Mouse (Mus musculus) hindbrain, embryonic 13.5 days (tissue): ENCODE data around the gene Tpcn1. TPM values are rescaled to one million over a fixed set of nuclear protein-coding genes. Genes with fewer than 3 reads are reported as not detected.

Experiments
- ATAC-seq: fragments of 200-750 bp; cut with Nextera tagmentation; 2 replicates; pipeline ENCODE4 v1.8.0; 2017; ENCODE audit warnings: moderate TSS enrichment; ENCODE audit not compliant: low FRiP score
- H3K27ac ChIP-seq: fragments of 300-500 bp; sonication (generic); 2 replicates; pipeline ENCODE4 v1.5.1; 2015; ENCODE audit warnings: inconsistent platforms, mild to moderate bottlenecking, moderate library complexity
- H3K27me3 ChIP-seq: fragments of 300-500 bp; sonication (generic); 2 replicates; pipeline ENCODE4 v1.6.1; 2015; ENCODE audit warnings: mild to moderate bottlenecking, inconsistent platforms
- H3K36me3 ChIP-seq: fragments of 300-500 bp; sonication (generic); 2 replicates; pipeline ENCODE4 v1.6.1; 2015; ENCODE audit warnings: mild to moderate bottlenecking, inconsistent platforms
- H3K4me1 ChIP-seq: fragments of 300-500 bp; sonication (generic); replicated peaks from 2 replicates; pipeline ENCODE4 v1.6.1; 2015; ENCODE audit warnings: inconsistent platforms
- H3K4me2 ChIP-seq: fragments of 300-500 bp; sonication (generic); 2 replicates; pipeline ENCODE4 v1.6.1; 2015; ENCODE audit warnings: inconsistent platforms, mild to moderate bottlenecking, moderate library complexity
- H3K4me3 ChIP-seq: fragments of 300-500 bp; sonication (generic); 2 replicates; pipeline ENCODE4 v1.5.1; 2015; ENCODE audit warnings: mild to moderate bottlenecking, inconsistent platforms
- H3K9ac ChIP-seq: fragments of 300-500 bp; sonication (generic); 2 replicates; pipeline ENCODE4 v1.6.1; 2015; ENCODE audit warnings: mild to moderate bottlenecking, inconsistent platforms
- H3K9me3 ChIP-seq: fragments of 300-500 bp; sonication (generic); 2 replicates; pipeline ENCODE4 v1.6.1; 2016; ENCODE audit warnings: inconsistent platforms
- WGBS: fragments of 180-500 bp; shearing (Covaris S2); methylation state at CpG from one replicate; pipeline ENCODE4 v1.1.7; 2015; 5-methylcytosine and 5-hydroxymethylcytosine counted together
- polyA plus RNA-seq: library from polyadenylated mRNA; unstranded; fragments of >200 nt; fragmentation: Nextera tagmentation; extraction: Ambion mirVana; gene quantifications from 2 replicates; pipeline ENCODE4 v1.2.1, GENCODE M21; 2015

Gene Tpcn1
- polyA plus RNA-seq, 1 experiment from 2014 or later, result 18.7 TPM

DNA sequence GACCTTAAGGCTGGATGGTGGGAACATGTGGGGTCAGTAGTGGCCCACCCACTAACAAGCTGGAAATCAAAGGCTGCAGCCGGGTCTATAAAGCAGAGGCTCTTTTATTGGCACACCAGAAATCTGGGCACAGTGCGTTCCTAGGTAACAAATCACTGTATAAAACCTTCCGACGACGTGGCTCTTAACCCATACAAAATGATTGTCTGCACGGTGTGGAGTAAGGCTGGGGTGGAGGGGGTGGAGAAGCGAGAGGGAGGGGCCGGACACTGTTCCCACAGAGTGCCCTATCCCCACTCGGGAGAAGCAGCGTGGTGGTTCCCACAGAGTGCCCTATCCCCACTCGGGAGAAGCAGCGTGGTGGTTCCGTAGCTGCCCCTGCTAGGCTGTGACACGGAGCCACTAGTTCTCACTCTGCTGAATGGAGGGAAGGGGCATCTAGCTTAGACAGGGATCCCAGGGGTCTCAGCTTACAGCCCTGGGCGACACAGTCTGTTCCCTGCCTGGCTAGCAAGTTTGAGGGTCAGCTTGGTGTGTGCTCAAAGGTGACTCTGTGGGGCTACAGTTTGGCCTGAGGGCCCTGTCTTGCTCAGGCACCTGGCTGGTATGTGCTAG, 54.3 kb downstream of the Tpcn1 start:
- Histone ChIP-seq H3K27me3 (no peaks in the 10 kb centered on the region), H3K4me1 (peaks cover 25% of the 10 kb centered on the region), H3K9me3 (no peaks in the 10 kb centered on the region), H3K4me2 (no peak overlapping the region), H3K4me3 (no peak overlapping the region), H3K9ac (peak overlapping the region; percentile 24), H3K36me3 (peaks cover 24% of the 10 kb centered on the region), H3K27ac (peak overlapping the region; percentile 76)
- ATAC-seq, result peak; percentile 18; the same call in 1 of the 2 replicates
- WGBS, result 47% methylated on average over 15 of the region's 15 CpGs

DNA sequence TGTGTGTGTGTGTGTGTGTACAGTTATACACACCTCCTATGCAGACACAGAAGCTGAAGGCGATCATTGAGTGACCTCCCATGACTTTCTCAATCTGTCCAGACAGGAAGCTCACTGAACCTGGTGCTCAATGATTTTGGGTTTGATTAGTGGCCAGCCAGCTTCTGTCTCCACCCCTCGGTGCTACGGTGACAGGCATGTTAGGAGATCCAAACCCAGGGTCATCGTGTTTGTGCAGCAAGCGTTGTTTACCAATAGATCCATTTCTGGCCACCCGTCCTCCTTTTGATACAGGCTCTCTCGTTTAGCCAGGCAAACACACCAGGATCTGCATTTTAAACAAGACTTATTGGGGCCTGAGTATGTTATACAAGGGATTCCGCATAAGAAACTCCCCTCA, 56.8 kb downstream of the Tpcn1 start:
- no peak overlapping the region for H3K4me3 ChIP-seq
- WGBS, result 93% methylated on average over 8 of the region's 8 CpGs
- ATAC-seq, result no peak
- H3K9me3 ChIP-seq, result no peaks in the 10 kb centered on the region
- no peak overlapping the region for H3K27ac ChIP-seq
- H3K9ac ChIP-seq, result no peak overlapping the region
- peaks cover 3% of the 10 kb centered on the region; the same call in 1 of the 2 replicates for H3K36me3 ChIP-seq
- H3K4me1 ChIP-seq, result peaks cover 24% of the 10 kb centered on the region
- no peak overlapping the region for H3K4me2 ChIP-seq
- no peaks in the 10 kb centered on the region for H3K27me3 ChIP-seq

DNA sequence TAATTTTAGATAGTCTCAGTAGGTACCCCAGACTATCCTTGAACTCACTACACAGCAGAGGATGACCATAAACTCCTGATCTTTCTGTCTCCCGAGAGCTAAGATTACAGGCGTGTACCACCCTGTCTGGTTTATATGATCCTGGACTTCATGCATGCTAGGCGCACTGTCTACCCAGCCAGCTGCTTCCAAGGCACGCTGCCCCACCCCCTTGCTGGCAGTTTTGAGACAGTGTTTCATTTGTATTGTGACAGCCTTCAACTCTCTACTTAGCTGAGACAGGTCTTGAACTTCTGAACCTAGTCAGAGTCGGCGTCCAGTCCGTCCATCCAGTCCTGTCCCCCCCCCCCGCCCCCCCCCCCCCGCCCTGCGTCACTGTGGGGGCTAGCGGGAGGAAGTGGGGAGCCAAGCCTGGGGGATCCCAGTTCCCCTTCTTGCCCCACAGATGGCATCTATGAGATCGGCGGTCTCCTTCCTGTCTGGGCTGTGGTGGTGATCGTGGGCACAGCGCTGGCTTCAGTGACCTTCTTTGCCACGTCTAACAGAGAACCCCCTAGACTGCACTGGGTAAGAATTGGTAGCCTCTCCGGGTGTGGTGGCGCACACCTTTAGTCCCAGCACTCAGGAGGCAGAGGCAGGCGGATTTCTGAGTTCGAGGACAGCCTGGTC, 61.0 kb downstream of the Tpcn1 start:
- no peaks in the 10 kb centered on the region for H3K9me3 ChIP-seq
- no peaks in the 10 kb centered on the region for H3K4me1 ChIP-seq
- peaks cover 3% of the 10 kb centered on the region; the same call in 1 of the 2 replicates for H3K36me3 ChIP-seq
- H3K9ac ChIP-seq, result no peak overlapping the region
- H3K27me3 ChIP-seq, result no peaks in the 10 kb centered on the region
- no peak overlapping the region for H3K4me3 ChIP-seq
- no peak overlapping the region for H3K27ac ChIP-seq
- ATAC-seq, result no peak
- no peak overlapping the region for H3K4me2 ChIP-seq
- WGBS, result 88% methylated on average over 14 of the region's 20 CpGs

GRCm38 (mm10) chr5:120526311-120526710, 62.2 kb downstream of the Tpcn1 start:
- Histone ChIP-seq H3K4me1 (no peaks in the 10 kb centered on the region), H3K4me2 (no peak overlapping the region), H3K9ac (no peak overlapping the region), H3K27me3 (no peaks in the 10 kb centered on the region), H3K27ac (no peak overlapping the region), H3K4me3 (no peak overlapping the region), H3K9me3 (no peaks in the 10 kb centered on the region), H3K36me3 (peaks cover 3% of the 10 kb centered on the region; the same call in 1 of the 2 replicates)
- ATAC-seq, result no peak
- 72% methylated on average over 11 of the region's 11 CpGs for WGBS

DNA sequence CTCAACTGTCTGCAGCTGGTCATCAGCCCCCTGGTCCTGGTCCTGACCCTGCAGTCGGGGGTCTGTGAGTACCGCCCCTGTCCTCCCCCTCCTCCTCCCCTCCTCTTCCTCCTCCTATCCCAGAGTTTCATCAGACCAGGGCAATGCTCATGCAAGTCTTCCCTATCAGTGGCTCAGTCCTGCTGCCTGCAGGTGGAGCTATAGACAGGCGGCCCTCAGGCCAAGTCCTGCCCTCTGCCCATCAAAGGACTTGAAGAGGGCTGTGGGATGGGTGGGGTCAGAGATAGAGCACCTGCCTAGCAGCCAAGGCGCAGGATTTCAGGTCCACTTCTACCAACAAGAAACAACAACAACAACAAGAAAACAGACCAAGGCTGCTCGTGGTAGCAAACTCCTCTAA, 62.7 kb downstream of the Tpcn1 start:
- no peaks in the 10 kb centered on the region for H3K9me3 ChIP-seq
- peaks cover under 1% of the 10 kb centered on the region; the same call in 1 of the 2 replicates for H3K36me3 ChIP-seq
- H3K9ac ChIP-seq, result no peak overlapping the region
- no peak overlapping the region for H3K4me2 ChIP-seq
- H3K4me3 ChIP-seq, result no peak overlapping the region
- ATAC-seq, result no peak
- H3K27ac ChIP-seq, result no peak overlapping the region
- 42% methylated on average over 5 of the region's 5 CpGs for WGBS
- no peaks in the 10 kb centered on the region for H3K27me3 ChIP-seq
- no peaks in the 10 kb centered on the region for H3K4me1 ChIP-seq

DNA sequence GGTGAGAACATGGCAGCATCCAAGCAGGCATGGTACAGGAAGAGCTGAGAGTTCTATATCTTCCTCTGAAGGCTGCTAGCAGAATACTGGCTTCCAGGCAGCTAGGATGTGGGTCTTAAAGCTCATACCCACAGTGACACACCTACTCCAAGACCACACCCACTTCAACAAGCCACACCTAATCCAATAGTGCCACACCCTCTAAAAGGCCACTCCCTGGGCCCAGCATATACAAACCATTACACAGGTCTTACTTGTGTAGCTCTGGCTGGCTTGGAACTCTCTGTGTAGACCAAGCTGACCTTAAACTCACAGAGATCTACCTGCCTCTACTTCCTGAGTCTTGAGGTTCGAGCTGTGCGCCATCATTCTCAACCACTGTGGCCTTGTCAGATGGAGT, 63.7 kb downstream of the Tpcn1 start:
- no peaks in the 10 kb centered on the region for H3K27me3 ChIP-seq
- no peak overlapping the region for H3K4me2 ChIP-seq
- no peak overlapping the region for H3K4me3 ChIP-seq
- 96% methylated on average over 2 of the region's 2 CpGs for WGBS
- no peak overlapping the region for H3K9ac ChIP-seq
- H3K36me3 ChIP-seq, result no peaks in the 10 kb centered on the region; the same call in 1 of the 2 replicates
- H3K4me1 ChIP-seq, result no peaks in the 10 kb centered on the region
- H3K9me3 ChIP-seq, result no peaks in the 10 kb centered on the region
- H3K27ac ChIP-seq, result no peak overlapping the region
- ATAC-seq, result no peak

DNA sequence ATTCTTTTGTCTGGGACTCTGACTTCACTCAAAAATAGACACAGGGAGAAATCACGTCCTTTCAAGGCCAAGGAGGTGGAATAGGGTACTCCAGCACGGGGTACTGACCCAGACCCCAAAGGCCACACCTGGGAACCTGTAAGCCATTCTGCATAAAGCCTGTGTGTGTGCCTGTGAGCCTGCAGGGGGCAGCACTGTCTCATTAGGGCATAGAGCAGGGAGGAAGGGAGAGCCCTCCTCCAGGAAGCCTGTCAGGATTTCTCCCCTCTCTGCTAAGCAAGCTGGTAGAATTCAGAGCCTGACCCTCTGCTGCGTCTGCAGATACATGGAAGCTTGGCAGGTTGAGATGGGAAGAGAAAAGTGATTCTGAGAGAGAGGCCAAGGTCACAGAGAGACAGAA, 65.8 kb downstream of the Tpcn1 start:
- H3K9ac ChIP-seq, result no peak overlapping the region
- H3K9me3 ChIP-seq, result no peaks in the 10 kb centered on the region
- no peak overlapping the region for H3K27ac ChIP-seq
- no peak overlapping the region for H3K4me3 ChIP-seq
- H3K4me2 ChIP-seq, result no peak overlapping the region
- 52% methylated on average over 3 of the region's 3 CpGs for WGBS
- H3K27me3 ChIP-seq, result no peaks in the 10 kb centered on the region
- no peaks in the 10 kb centered on the region for H3K4me1 ChIP-seq
- H3K36me3 ChIP-seq, result no peaks in the 10 kb centered on the region
- ATAC-seq, result no peak

GRCm38 (mm10) chr5:120517552-120517951, 70.9 kb downstream of the Tpcn1 start:
- Histone ChIP-seq H3K9me3 (no peaks in the 10 kb centered on the region), H3K4me2 (no peak overlapping the region), H3K9ac (no peak overlapping the region), H3K4me1 (peaks cover 28% of the 10 kb centered on the region), H3K27ac (no peak overlapping the region), H3K4me3 (no peak overlapping the region), H3K36me3 (no peaks in the 10 kb centered on the region), H3K27me3 (no peaks in the 10 kb centered on the region)
- no peak for ATAC-seq
- WGBS, result 43% methylated on average over 9 of the region's 9 CpGs

- Histone ChIP-seq H3K27ac (no peak overlapping the region), H3K9ac (no peak overlapping the region), H3K36me3 (no peaks in the 10 kb centered on the region), H3K27me3 (peaks cover 9% of the 10 kb centered on the region; the same call in 1 of the 2 replicates), H3K4me2 (no peak overlapping the region), H3K9me3 (no peaks in the 10 kb centered on the region), H3K4me3 (no peak overlapping the region), H3K4me1 (peaks cover 35% of the 10 kb centered on the region)
- WGBS, result 69% methylated on average over 15 of the region's 15 CpGs
- no peak for ATAC-seq
These were observed 72.1 kb downstream of the Tpcn1 start for GRCm38 (mm10) chr5:120516221-120516984.

- H3K4me3 ChIP-seq, result no peak overlapping the region
- peaks cover 44% of the 10 kb centered on the region for H3K4me1 ChIP-seq
- peaks cover 13% of the 10 kb centered on the region; the same call in 1 of the 2 replicates for H3K27me3 ChIP-seq
- no peak overlapping the region for H3K9ac ChIP-seq
- H3K9me3 ChIP-seq, result no peaks in the 10 kb centered on the region
- no peak overlapping the region for H3K27ac ChIP-seq
- no peak for ATAC-seq
- WGBS, result 74% methylated on average over 7 of the region's 7 CpGs
- no peak overlapping the region for H3K4me2 ChIP-seq
- H3K36me3 ChIP-seq, result no peaks in the 10 kb centered on the region
These were observed 73.0 kb downstream of the Tpcn1 start for GRCm38 (mm10) chr5:120515451-120515850.

- Histone ChIP-seq H3K4me1 (peaks cover 49% of the 10 kb centered on the region), H3K4me3 (no peak overlapping the region), H3K36me3 (no peaks in the 10 kb centered on the region), H3K9me3 (no peaks in the 10 kb centered on the region), H3K27ac (peak overlapping the region; percentile 55; the same call in 1 of the 2 replicates), H3K9ac (no peak overlapping the region), H3K4me2 (no peak overlapping the region), H3K27me3 (peaks cover 13% of the 10 kb centered on the region; the same call in 1 of the 2 replicates)
- WGBS, result 17% methylated on average over 4 of the region's 4 CpGs
- no peak for ATAC-seq
These were observed 73.7 kb downstream of the Tpcn1 start for GRCm38 (mm10) chr5:120514754-120515153.

DNA sequence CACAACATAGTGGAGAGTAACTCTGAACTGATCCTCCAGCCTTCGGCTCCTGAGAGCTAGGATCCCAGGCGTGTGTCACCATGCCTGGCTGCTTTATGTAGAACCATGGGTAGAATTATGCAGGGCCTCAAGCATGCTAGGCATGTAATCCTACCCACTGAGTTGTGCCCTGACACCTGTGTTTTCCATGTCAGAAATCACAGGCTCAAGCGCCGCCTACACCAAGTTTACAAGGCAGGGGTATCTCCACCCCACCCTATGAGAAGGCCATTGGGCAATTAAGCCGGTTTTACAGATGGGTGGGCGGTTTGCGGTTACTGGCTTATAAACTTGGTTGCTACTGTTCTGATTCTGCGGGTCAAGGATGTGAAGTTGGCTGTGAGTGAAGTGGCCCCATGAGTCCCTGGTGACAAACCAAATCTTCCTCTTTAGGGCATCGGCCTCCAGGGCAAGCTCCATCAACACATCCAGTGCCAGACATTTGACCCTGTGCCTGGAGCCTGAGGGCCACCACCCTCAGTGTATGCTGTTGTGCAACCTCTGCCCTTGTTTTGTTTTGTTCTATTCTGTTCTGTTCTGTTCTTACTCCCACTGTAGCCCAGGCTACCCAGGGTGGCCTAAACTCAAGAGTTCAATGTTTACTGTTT, 74.3 kb downstream of the Tpcn1 start:
- Histone ChIP-seq H3K36me3 (no peaks in the 10 kb centered on the region), H3K27me3 (peaks cover 13% of the 10 kb centered on the region; the same call in 1 of the 2 replicates), H3K4me2 (no peak overlapping the region), H3K27ac (no peak overlapping the region), H3K4me1 (peaks cover 49% of the 10 kb centered on the region), H3K9me3 (no peaks in the 10 kb centered on the region), H3K4me3 (no peak overlapping the region), H3K9ac (no peak overlapping the region)
- ATAC-seq, result no peak
- WGBS, result 90% methylated on average over 9 of the region's 9 CpGs
